Mouse (Mus musculus) embryonic fibroblast, embryonic 13.5 days (primary cell): ENCODE measurements around the gene Aak1. TPM values are rescaled to one million over a fixed set of nuclear protein-coding genes. Genes with fewer than 3 reads are reported as not detected.
A peak's percentile ranks its signal among the peaks of the same experiment; 100 is the strongest.
"Not testable (repeated sequence)": the region's sequence is repeated elsewhere in the genome, so short reads cannot be mapped to it uniquely, and the experiment has no call there.

ENCODE experiments used
- H3K27ac ChIP-seq: 2 replicates; pipeline ENCODE4 v1.5.1; 2012; ENCODE audit warnings: low read length, control low read depth, inconsistent platforms; ENCODE audit not compliant: insufficient read depth
- H3K4me1 ChIP-seq: 2 replicates; pipeline ENCODE4 v1.6.1; 2011; ENCODE audit warnings: low read length; ENCODE audit not compliant: control insufficient read depth, insufficient read depth
- H3K4me3 ChIP-seq: 2 replicates; pipeline ENCODE4 v1.5.1; 2011; ENCODE audit warnings: mild to moderate bottlenecking, control low read depth, low read length; ENCODE audit not compliant: insufficient read depth
- CTCF ChIP-seq: IDR thresholded peaks from 2 replicates; pipeline ENCODE4 v1.5.1; 2011; ENCODE audit warnings: mild to moderate bottlenecking, control low read depth, low read length, moderate library complexity, borderline replicate concordance; ENCODE audit not compliant: insufficient read depth
- POLR2A ChIP-seq: IDR thresholded peaks from 2 replicates; pipeline ENCODE4 v1.6.1; 2011; ENCODE audit warnings: low read depth, mild to moderate bottlenecking, control low read depth, low read length, moderate library complexity
- polyA plus RNA-seq: library from polyadenylated mRNA; stranded (reverse); fragments of >200 nt; gene quantifications from 2 replicates; pipeline ENCODE4 v1.2.4, GENCODE M21; 2011; ENCODE audit warnings: low read depth; ENCODE audit not compliant: missing spikeins, insufficient read length

The Aak1 gene
- polyA plus RNA-seq, 1 experiment: 73.3 TPM

GRCm38 (mm10) chr6:87021791-87022190 lies 172.5 kb downstream of the Aak1 start:
- TF ChIP-seq CTCF: no peak
- H3K4me3 ChIP-seq: no peak overlapping the region
- no peak overlapping the region for H3K27ac ChIP-seq
- H3K4me1 ChIP-seq: no peaks in the 10 kb centered on the region

- H3K4me1 ChIP-seq: no peaks in the 10 kb centered on the region
- TF ChIP-seq POLR2A (no peak), CTCF (no peak)
- no peak overlapping the region for H3K27ac ChIP-seq
- H3K4me3 ChIP-seq: no peak overlapping the region
Observed at GRCm38 (mm10) chr6:87026980-87027379, 177.7 kb downstream of the Aak1 start.

GRCm38 (mm10) chr6:87028881-87029280 lies 179.6 kb downstream of the Aak1 start:
- no peak for TF ChIP-seq CTCF
- TF ChIP-seq POLR2A: no peak
- no peak overlapping the region for H3K27ac ChIP-seq
- no peak overlapping the region for H3K4me3 ChIP-seq
- H3K4me1 ChIP-seq: no peaks in the 10 kb centered on the region

GRCm38 (mm10) chr6:87031310-87031709 lies 182.0 kb downstream of the Aak1 start:
- H3K27ac ChIP-seq, H3K4me1 ChIP-seq, H3K4me3 ChIP-seq: not testable (repeated sequence)

GRCm38 (mm10) chr6:87032401-87032800 lies 183.1 kb downstream of the Aak1 start:
- Histone ChIP-seq H3K4me1 (no peaks in the 10 kb centered on the region), H3K4me3 (no peak overlapping the region), H3K27ac (no peak overlapping the region)
- TF ChIP-seq POLR2A: no peak
- no peak for TF ChIP-seq CTCF

GRCm38 (mm10) chr6:87034395-87034794 lies 185.1 kb downstream of the Aak1 start:
- Histone ChIP-seq H3K4me3 (no peak overlapping the region), H3K27ac (no peak overlapping the region), H3K4me1 (no peaks in the 10 kb centered on the region)
- TF ChIP-seq CTCF (no peak), POLR2A (no peak)

- TF ChIP-seq CTCF: no peak
- no peak for TF ChIP-seq POLR2A
- H3K4me1 ChIP-seq: no peaks in the 10 kb centered on the region
- no peak overlapping the region for H3K27ac ChIP-seq
- H3K4me3 ChIP-seq: no peak overlapping the region
Observed at GRCm38 (mm10) chr6:87037826-87038620, 188.7 kb downstream of the Aak1 start.

GRCm38 (mm10) chr6:87039161-87039560 lies 189.8 kb downstream of the Aak1 start:
- no peak overlapping the region for H3K4me3 ChIP-seq
- H3K27ac ChIP-seq: no peak overlapping the region
- TF ChIP-seq POLR2A: no peak

GRCm38 (mm10) chr6:87040971-87041370 lies 191.7 kb downstream of the Aak1 start:
- H3K4me3 ChIP-seq: no peak overlapping the region
- 0 out of 2 replicates have a peak overlapping the region, but pooled peaks have one; percentile 13 for H3K27ac ChIP-seq
- H3K4me1 ChIP-seq: peaks cover 2% of the 10 kb centered on the region; the same call in 1 of the 2 replicates
- TF ChIP-seq CTCF (no peak), POLR2A (peak; percentile 29; the same call in 1 of the 2 replicates)

More at GRCm38 (mm10) chr6:87039161-87039560, 189.8 kb downstream of the Aak1 start:
- no peaks in the 10 kb centered on the region for H3K4me1 ChIP-seq

GRCm38 (mm10) chr6:87041431-87041830 lies 192.1 kb downstream of the Aak1 start:
- H3K4me3 ChIP-seq: no peak overlapping the region
- peaks cover 2% of the 10 kb centered on the region for H3K4me1 ChIP-seq
- 0 out of 2 replicates have a peak overlapping the region, but pooled peaks have one; percentile 13 for H3K27ac ChIP-seq
- no peak for TF ChIP-seq POLR2A
- no peak for TF ChIP-seq CTCF
